Mouse (Mus musculus) thymus, adult 2 months (tissue): Measurements from ENCODE around the gene Card9. TPM values are rescaled to one million over a fixed set of nuclear protein-coding genes. Genes with fewer than 3 reads are reported as not detected.

Experiments
- DNase-seq: peaks from one replicate; pipeline ENCODE4 v3.0.0; 2021
- H3K27ac ChIP-seq: fragments of 200-500 bp; 2 replicates; pipeline ENCODE4 v1.5.1; 2012; ENCODE audit warnings: low read length, control low read depth; ENCODE audit not compliant: control insufficient read depth, insufficient read depth
- H3K27me3 ChIP-seq: fragments of 200-500 bp; 2 replicates; pipeline ENCODE4 v1.6.1; 2012; ENCODE audit warnings: mild to moderate bottlenecking, low read length, moderate library complexity, mixed read lengths; ENCODE audit not compliant: control insufficient read depth, insufficient read depth
- H3K36me3 ChIP-seq: fragments of 200-500 bp; 2 replicates; pipeline ENCODE4 v1.6.1; 2012; ENCODE audit warnings: mild to moderate bottlenecking, low read length, moderate library complexity; ENCODE audit not compliant: control insufficient read depth, insufficient read depth
- H3K4me1 ChIP-seq: fragments of 200-500 bp; replicated peaks from 2 replicates; pipeline ENCODE4 v1.6.1; 2012; ENCODE audit warnings: low read length; ENCODE audit not compliant: control insufficient read depth, insufficient read depth
- H3K4me3 ChIP-seq: fragments of 200-500 bp; 2 replicates; pipeline ENCODE4 v1.5.1; 2012; ENCODE audit warnings: mild to moderate bottlenecking, low read length, control low read depth, moderate library complexity; ENCODE audit not compliant: control insufficient read depth, insufficient read depth
- CTCF ChIP-seq: fragments of 200-500 bp; IDR thresholded peaks from 2 replicates; pipeline ENCODE4 v1.5.1; 2012; ENCODE audit warnings: mild to moderate bottlenecking, control low read depth, low read length, moderate library complexity, borderline replicate concordance; ENCODE audit not compliant: control insufficient read depth, poor library complexity, insufficient read depth; ENCODE audit errors: extremely low read depth
- POLR2A ChIP-seq: fragments of 200-500 bp; IDR thresholded peaks from 2 replicates; pipeline ENCODE4 v1.6.1; 2012; ENCODE audit warnings: mild to moderate bottlenecking, low read length, control low read depth, moderate library complexity; ENCODE audit not compliant: control insufficient read depth, poor library complexity, insufficient read depth; ENCODE audit errors: extremely low read depth
- WGBS: fragments of 180-500 bp; shearing (Covaris S2); methylation state at CpG from one replicate; pipeline ENCODE4 v1.1.7; 2018; 5-methylcytosine and 5-hydroxymethylcytosine counted together
- polyA plus RNA-seq: library from polyadenylated mRNA; depleted of rRNA; stranded (reverse); fragments of >200 nt; gene quantifications from 2 replicates; pipeline ENCODE4 v1.2.3, GENCODE M21; 2012

The Card9 gene
- polyA plus RNA-seq, 1 experiment: 51.0 TPM

GRCm38 (mm10) chr2:26364738-26365465 lies 4.2 kb upstream of the Card9 start:
- no peak overlapping the region for H3K27ac ChIP-seq
- H3K36me3 ChIP-seq: peaks cover 21% of the 10 kb centered on the region; the same call in 1 of the 2 replicates

GRCm38 (mm10) chr2:26363481-26363880 lies 2.8 kb upstream of the Card9 start:
- no peak overlapping the region for H3K4me3 ChIP-seq
- no peak for DNase-seq
- 98% methylated on average over 5 of the region's 5 CpGs for WGBS
- no peak for TF ChIP-seq CTCF
- no peak for TF ChIP-seq POLR2A
- H3K4me1 ChIP-seq: peaks cover 10% of the 10 kb centered on the region
- H3K36me3 ChIP-seq: peaks cover 13% of the 10 kb centered on the region; the same call in 1 of the 2 replicates
- H3K27ac ChIP-seq: no peak overlapping the region
- H3K27me3 ChIP-seq: no peaks in the 10 kb centered on the region

More at GRCm38 (mm10) chr2:26364738-26365465, 4.2 kb upstream of the Card9 start:
- DNase-seq: no peak
- 89% methylated on average over 10 of the region's 10 CpGs for WGBS
- peaks cover 5% of the 10 kb centered on the region for H3K4me1 ChIP-seq
- no peaks in the 10 kb centered on the region for H3K27me3 ChIP-seq
- TF ChIP-seq CTCF: no peak
- TF ChIP-seq POLR2A: no peak
- no peak overlapping the region for H3K4me3 ChIP-seq

- H3K27ac ChIP-seq: no peak overlapping the region
- WGBS: 96% methylated on average over 5 of the region's 5 CpGs
Measured at GRCm38 (mm10) chr2:26362991-26363390, 2.3 kb upstream of the Card9 start.

DNA sequence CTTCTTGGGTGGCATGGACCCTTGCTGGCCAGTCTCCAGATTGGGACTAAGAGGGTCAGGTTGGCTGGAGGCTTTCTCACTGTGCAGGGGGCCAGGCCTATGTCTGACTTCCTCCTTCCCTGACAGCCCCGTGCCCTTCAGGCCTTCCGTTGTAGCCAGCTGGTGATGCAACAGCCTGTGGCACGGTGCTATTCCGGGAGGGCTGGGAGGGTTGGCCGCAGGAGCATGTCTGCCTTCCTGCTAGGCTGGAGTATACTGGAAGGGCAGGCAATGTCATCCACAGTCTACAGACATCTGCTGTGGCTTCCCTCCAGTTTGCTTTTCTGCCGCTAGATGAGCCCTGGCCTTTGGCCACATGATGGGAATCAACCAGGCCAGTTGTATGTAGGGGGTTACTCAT lies 735 bp downstream of the Card9 start:
- TF ChIP-seq CTCF: no peak
- TF ChIP-seq POLR2A: no peak
- Histone ChIP-seq H3K36me3 (no peaks in the 10 kb centered on the region), H3K4me1 (peaks cover 35% of the 10 kb centered on the region), H3K27me3 (no peaks in the 10 kb centered on the region), H3K4me3 (no peak overlapping the region), H3K27ac (no peak overlapping the region)
- DNase-seq: no peak
- WGBS: 46% methylated on average over 6 of the region's 6 CpGs

More at GRCm38 (mm10) chr2:26362991-26363390, 2.3 kb upstream of the Card9 start:
- DNase-seq: no peak
- Histone ChIP-seq H3K4me3 (no peak overlapping the region), H3K27me3 (no peaks in the 10 kb centered on the region), H3K36me3 (peaks cover 10% of the 10 kb centered on the region; the same call in 1 of the 2 replicates), H3K4me1 (peaks cover 10% of the 10 kb centered on the region)
- TF ChIP-seq CTCF (no peak), POLR2A (no peak)

- H3K27me3 ChIP-seq: no peaks in the 10 kb centered on the region
- H3K4me3 ChIP-seq: no peak overlapping the region
- peaks cover 35% of the 10 kb centered on the region for H3K4me1 ChIP-seq
- H3K27ac ChIP-seq: no peak overlapping the region
- WGBS: 92% methylated on average over 13 of the region's 13 CpGs
- no peaks in the 10 kb centered on the region for H3K36me3 ChIP-seq
- 0 out of 2 replicates have a peak, but pooled peaks have one; percentile 11 for TF ChIP-seq CTCF
- TF ChIP-seq POLR2A: no peak
- DNase-seq: no peak
Measured at GRCm38 (mm10) chr2:26358667-26359320, 1.9 kb downstream of the Card9 start.

GRCm38 (mm10) chr2:26357484-26357883 lies 3.2 kb downstream of the Card9 start:
- TF ChIP-seq CTCF: no peak
- no peak for TF ChIP-seq POLR2A
- 90% methylated on average over 15 of the region's 15 CpGs for WGBS
- H3K27ac ChIP-seq: no peak overlapping the region
- H3K36me3 ChIP-seq: no peaks in the 10 kb centered on the region
- no peak for DNase-seq
- H3K27me3 ChIP-seq: no peaks in the 10 kb centered on the region
- H3K4me3 ChIP-seq: no peak overlapping the region
- H3K4me1 ChIP-seq: peaks cover 42% of the 10 kb centered on the region
